Mouse (Mus musculus) liver, embryonic 14.5 days (tissue): Measurements from ENCODE around the gene Ptprn2. TPM values are rescaled to one million over a fixed set of nuclear protein-coding genes. Genes with fewer than 3 reads are reported as not detected.

ENCODE experiments used
- ATAC-seq: fragments of 200-750 bp; cut with Nextera tagmentation; 2 replicates; pipeline ENCODE4 v1.8.0; 2017; ENCODE audit warnings: moderate number of reproducible peaks, mild to moderate bottlenecking, moderate library complexity; ENCODE audit not compliant: insufficient read depth
- DNase-seq, 3 experiments: peaks; one replicate each; pipeline ENCODE4 v3.0.0-alpha.2; 2012 to 2013; ENCODE audit warnings: low read depth in 3 of 3, low spot score in 3 of 3
- H3K27ac ChIP-seq: fragments of 300-500 bp; sonication (generic); 2 replicates; pipeline ENCODE4 v1.5.1; 2014; ENCODE audit warnings: moderate library complexity, mild to moderate bottlenecking, control low read depth, inconsistent platforms
- H3K27me3 ChIP-seq: fragments of 300-500 bp; sonication (generic); 2 replicates; pipeline ENCODE4 v1.6.1; 2014; ENCODE audit warnings: mild to moderate bottlenecking, low read length, moderate library complexity; ENCODE audit not compliant: control insufficient read depth, insufficient read depth
- H3K36me3 ChIP-seq: fragments of 300-500 bp; sonication (generic); replicated peaks from 2 replicates; pipeline ENCODE4 v1.6.1; 2014; ENCODE audit warnings: low read depth; ENCODE audit not compliant: control insufficient read depth, insufficient read depth
- H3K4me1 ChIP-seq, 2 experiments: fragments of 200-500 bp in 1 of 2; fragments of 300-500 bp in 1 of 2; sonication (generic) in 1 of 2; replicated peaks; 2 replicates each; pipeline ENCODE4 v1.6.1; 2012 to 2014; ENCODE audit warnings: antibody characterized with exemption in 1 of 2, inconsistent platforms in 1 of 2, low read length in 1 of 2; ENCODE audit not compliant: control insufficient read depth in 2 of 2, insufficient read depth in 2 of 2
- H3K4me2 ChIP-seq: fragments of 300-500 bp; sonication (generic); 2 replicates; pipeline ENCODE4 v1.6.1; 2014; ENCODE audit warnings: low read depth, mild to moderate bottlenecking, control low read depth, moderate library complexity
- H3K4me3 ChIP-seq, 2 experiments: fragments of 200-500 bp in 1 of 2; fragments of 300-500 bp in 1 of 2; sonication (generic) in 1 of 2; 2 replicates each; pipeline ENCODE4 v1.5.1; 2012 to 2014; ENCODE audit warnings: low read depth in 2 of 2, low read length in 2 of 2, mild to moderate bottlenecking in 2 of 2, control low read depth in 1 of 2, inconsistent platforms in 1 of 2, moderate library complexity in 1 of 2; ENCODE audit not compliant: insufficient read depth in 1 of 2
- H3K9ac ChIP-seq: fragments of 300-500 bp; sonication (generic); replicated peaks from 2 replicates; pipeline ENCODE4 v1.6.1; 2014; ENCODE audit warnings: mild to moderate bottlenecking, control low read depth, moderate library complexity
- H3K9me3 ChIP-seq: fragments of 300-500 bp; sonication (generic); 2 replicates; pipeline ENCODE4 v1.6.1; 2016; ENCODE audit warnings: low read length, mixed read lengths; ENCODE audit not compliant: control insufficient read depth
- CTCF ChIP-seq: IDR thresholded peaks from 2 replicates; pipeline ENCODE4 v1.5.1; 2016; ENCODE audit warnings: antibody characterized with exemption, low read depth, control low read depth
- EP300 ChIP-seq: IDR thresholded peaks from 2 replicates; pipeline ENCODE4 v1.6.1; 2016; ENCODE audit warnings: antibody characterized with exemption, low read depth
- WGBS: fragments of 180-500 bp; shearing (Covaris S2); extraction: QIAGEN DNeasy Blood & Tissue Kit; methylation state at CpG from one replicate; pipeline ENCODE4 v1.1.7; 2014; ENCODE audit not compliant: insufficient replicate concordance; 5-methylcytosine and 5-hydroxymethylcytosine counted together
- microRNA counts: library from miRNA; unstranded; fragments of <30 nt; microRNA quantifications from one replicate; lab custom pipeline; 2016
- microRNA-seq: library from miRNA; unstranded; fragments of <30 nt; microRNA quantifications from one replicate; pipeline ENCODE4, GENCODE M21; 2016
- polyA plus RNA-seq, 2 experiments: library from polyadenylated mRNA; depleted of rRNA in 1 of 2; stranded (reverse) in 1 of 2; unstranded in 1 of 2; fragments of >200 nt; fragmentation: Nextera tagmentation in 1 of 2; extraction: Ambion mirVana in 1 of 2; gene quantifications; 2 replicates each; pipeline versions ENCODE4 v1.2.1 to v1.2.3; 2012 to 2014

Gene Ptprn2
- polyA plus RNA-seq, 2 experiments: 0.04 TPM; not detected in 1

- TF ChIP-seq EP300 (no peak), CTCF (no peak)
- 53% methylated on average over 2 of the region's 2 CpGs for WGBS
- no peak for ATAC-seq
Measured at GRCm38 (mm10) chr12:117314987-117315386, 829.5 kb downstream of the Ptprn2 start.

GRCm38 (mm10) chr12:117315661-117316060 is 830.1 kb downstream of the Ptprn2 start:
- DNase-seq: no peak
- no peak overlapping the region for H3K4me3 ChIP-seq
- no peak overlapping the region for H3K27ac ChIP-seq
- no peaks in the 10 kb centered on the region for H3K9me3 ChIP-seq
- 64% methylated on average over 3 of the region's 3 CpGs for WGBS
- H3K4me2 ChIP-seq: no peak overlapping the region
- H3K27me3 ChIP-seq: no peaks in the 10 kb centered on the region
- no peak for TF ChIP-seq EP300
- TF ChIP-seq CTCF: no peak
- no peaks in the 10 kb centered on the region for H3K4me1 ChIP-seq
- H3K36me3 ChIP-seq: no peaks in the 10 kb centered on the region
- ATAC-seq: no peak
- H3K9ac ChIP-seq: no peak overlapping the region

More at GRCm38 (mm10) chr12:117314987-117315386, 829.5 kb downstream of the Ptprn2 start:
- H3K9me3 ChIP-seq: no peaks in the 10 kb centered on the region
- H3K9ac ChIP-seq: no peak overlapping the region
- no peak for DNase-seq
- no peak overlapping the region for H3K4me2 ChIP-seq
- no peak overlapping the region for H3K4me3 ChIP-seq
- no peaks in the 10 kb centered on the region for H3K36me3 ChIP-seq
- no peaks in the 10 kb centered on the region for H3K4me1 ChIP-seq
- no peaks in the 10 kb centered on the region for H3K27me3 ChIP-seq
- H3K27ac ChIP-seq: no peak overlapping the region

- Histone ChIP-seq H3K4me2 (no peak overlapping the region), H3K27ac (no peak overlapping the region), H3K4me3 (no peak overlapping the region), H3K9me3 (no peaks in the 10 kb centered on the region), H3K27me3 (no peaks in the 10 kb centered on the region), H3K4me1 (no peaks in the 10 kb centered on the region), H3K9ac (no peak overlapping the region), H3K36me3 (no peaks in the 10 kb centered on the region)
- no peak for TF ChIP-seq CTCF
- no peak for TF ChIP-seq EP300
- no peak for DNase-seq
- ATAC-seq: no peak
- WGBS: 42% methylated on average over 3 of the region's 3 CpGs
Measured at GRCm38 (mm10) chr12:117318229-117318628, 832.7 kb downstream of the Ptprn2 start.

- DNase-seq: no peak
Measured at GRCm38 (mm10) chr12:117323017-117323416, 837.5 kb downstream of the Ptprn2 start.

More at GRCm38 (mm10) chr12:117323017-117323416, 837.5 kb downstream of the Ptprn2 start:
- WGBS: 77% methylated on average over 3 of the region's 3 CpGs
- H3K36me3 ChIP-seq: no peaks in the 10 kb centered on the region
- H3K4me2 ChIP-seq: no peak overlapping the region
- TF ChIP-seq CTCF: no peak
- TF ChIP-seq EP300: no peak
- no peaks in the 10 kb centered on the region for H3K27me3 ChIP-seq
- no peaks in the 10 kb centered on the region for H3K9me3 ChIP-seq
- ATAC-seq: no peak
- no peak overlapping the region for H3K27ac ChIP-seq
- no peak overlapping the region for H3K9ac ChIP-seq
- H3K4me3 ChIP-seq: no peak overlapping the region
- H3K4me1 ChIP-seq: no peaks in the 10 kb centered on the region

MicroRNAs within 50 kb of the gene (microRNA counts, 519-probe panel; counts per million panel counts)
- microRNA mmu-miR-153 (lab: Ali Mortazavi, UCI): 69.9 counts per million

Small RNAs within 50 kb of the gene (microRNA-seq; reads per million reads assigned to microRNA genes)
- gene Mir153: 5.1 reads per million, percentile 7 among the genes with 10 or more reads in this experiment

Other genes starting within 250 kb of the Ptprn2 start
- 1.9 and 2.2 TPM in 2 replicates for gene Wdr60, start 222.7 kb upstream of the Ptprn2 start, polyA plus RNA-seq (2012; rRNA removed)
- gene Wdr60, start 222.7 kb upstream of the Ptprn2 start, polyA plus RNA-seq (2014; fragmentation: Nextera tagmentation; extraction: Ambion mirVana): 2.1 and 2.3 TPM in 2 replicates
- gene Gm11027, start 210.3 kb upstream of the Ptprn2 start, polyA plus RNA-seq (2012; rRNA removed): not detected in 2 replicates
- not detected in 2 replicates for gene Gm11027, start 210.3 kb upstream of the Ptprn2 start, polyA plus RNA-seq (2014; fragmentation: Nextera tagmentation; extraction: Ambion mirVana)
- 4.7 and 6.3 TPM in 2 replicates for gene Esyt2, start 204.5 kb upstream of the Ptprn2 start, polyA plus RNA-seq (2012; rRNA removed)
- 10.4 and 12.7 TPM in 2 replicates for gene Esyt2, start 204.5 kb upstream of the Ptprn2 start, polyA plus RNA-seq (2014; fragmentation: Nextera tagmentation; extraction: Ambion mirVana)
- 15.9 and 25.4 TPM in 2 replicates for gene Ncapg2, start 80.3 kb upstream of the Ptprn2 start, polyA plus RNA-seq (2012; rRNA removed)
- gene Ncapg2, start 80.3 kb upstream of the Ptprn2 start, polyA plus RNA-seq (2014; fragmentation: Nextera tagmentation; extraction: Ambion mirVana): 55.8 TPM in 2 replicates